Mouse (Mus musculus) hindbrain, embryonic 16.5 days (tissue): ENCODE measurements around the gene Glg1. TPM values are rescaled to one million over a fixed set of nuclear protein-coding genes. Genes with fewer than 3 reads are reported as not detected.
"Not testable (repeated sequence)": the region's sequence is repeated elsewhere in the genome, so short reads cannot be mapped to it uniquely, and the experiment has no call there.

ENCODE experiments used
- ATAC-seq: fragments of 200-750 bp; cut with Nextera tagmentation; 2 replicates; pipeline ENCODE4 v1.8.0; 2017; ENCODE audit warnings: moderate TSS enrichment, moderate library complexity
- H3K27ac ChIP-seq: fragments of 300-500 bp; sonication (generic); 2 replicates; pipeline ENCODE4 v1.5.1; 2014; ENCODE audit warnings: low read depth, mild to moderate bottlenecking, control low read depth, low read length, moderate library complexity
- H3K27me3 ChIP-seq: fragments of 300-500 bp; sonication (generic); replicated peaks from 2 replicates; pipeline ENCODE4 v1.6.1; 2014; ENCODE audit warnings: low read length; ENCODE audit not compliant: control insufficient read depth, insufficient read depth
- H3K36me3 ChIP-seq: fragments of 300-500 bp; sonication (generic); 2 replicates; pipeline ENCODE4 v1.6.1; 2014; ENCODE audit warnings: mild to moderate bottlenecking, low read length, moderate library complexity, mixed read lengths; ENCODE audit not compliant: control insufficient read depth, insufficient read depth
- H3K4me1 ChIP-seq: fragments of 300-500 bp; sonication (generic); 2 replicates; pipeline ENCODE4 v1.6.1; 2014; ENCODE audit warnings: low read depth, low read length; ENCODE audit not compliant: control insufficient read depth, insufficient read depth
- H3K4me2 ChIP-seq: fragments of 300-500 bp; sonication (generic); 2 replicates; pipeline ENCODE4 v1.6.1; 2014; ENCODE audit warnings: mild to moderate bottlenecking, low read length, control low read depth, moderate library complexity
- H3K4me3 ChIP-seq: fragments of 300-500 bp; sonication (generic); 2 replicates; pipeline ENCODE4 v1.5.1; 2014; ENCODE audit warnings: mild to moderate bottlenecking, low read length, control low read depth, moderate library complexity
- H3K9ac ChIP-seq: fragments of 300-500 bp; sonication (generic); 2 replicates; pipeline ENCODE4 v1.6.1; 2014; ENCODE audit warnings: low read depth, mild to moderate bottlenecking, control low read depth, low read length, moderate library complexity
- H3K9me3 ChIP-seq: fragments of 300-500 bp; sonication (generic); 2 replicates; pipeline ENCODE4 v1.6.1; 2014; ENCODE audit warnings: mild to moderate bottlenecking, low read length, moderate library complexity; ENCODE audit not compliant: control insufficient read depth
- WGBS: fragments of 180-500 bp; shearing (Covaris S2); extraction: QIAGEN DNeasy Blood & Tissue Kit; methylation state at CpG from one replicate; pipeline ENCODE4 v1.1.7; 2014; 5-methylcytosine and 5-hydroxymethylcytosine counted together
- polyA plus RNA-seq: library from polyadenylated mRNA; unstranded; fragments of >200 nt; fragmentation: Nextera tagmentation; extraction: Ambion mirVana; gene quantifications from 2 replicates; pipeline ENCODE4 v1.2.1, GENCODE M21; 2015

Glg1 gene
- polyA plus RNA-seq, 1 experiment from 2014 or later = 58.1 TPM

DNA sequence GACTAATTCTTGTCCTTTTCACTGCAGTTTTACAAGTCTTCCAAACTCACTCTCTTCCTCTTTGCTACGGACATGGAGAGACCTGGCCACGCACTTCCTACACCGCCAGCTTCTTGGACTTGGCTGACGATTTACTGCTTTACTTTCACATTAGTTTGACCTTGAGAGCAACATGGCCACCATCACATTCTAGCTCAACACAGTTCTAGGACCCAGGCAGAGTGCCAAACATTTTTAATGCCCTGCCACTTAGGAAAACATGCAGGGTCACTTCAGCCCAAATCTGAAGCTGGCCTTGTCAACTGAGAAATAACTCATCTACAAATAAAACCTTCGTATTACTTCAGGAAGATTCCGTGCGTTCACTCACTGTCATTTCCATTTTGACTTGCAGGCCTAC, 32.7 kb upstream of the Glg1 start:
- Histone ChIP-seq H3K9ac (no peak overlapping the region), H3K4me1 (no peaks in the 10 kb centered on the region), H3K36me3 (peaks cover 21% of the 10 kb centered on the region), H3K9me3 (no peaks in the 10 kb centered on the region), H3K4me2 (no peak overlapping the region), H3K27me3 (no peaks in the 10 kb centered on the region), H3K4me3 (no peak overlapping the region), H3K27ac (no peak overlapping the region)
- WGBS = 95% methylated on average over 7 of the region's 7 CpGs
- no peak for ATAC-seq

- peaks cover 26% of the 10 kb centered on the region for H3K36me3 ChIP-seq
- 96% methylated on average over 7 of the region's 7 CpGs for WGBS
- ATAC-seq = no peak
Measured at GRCm38 (mm10) chr8:111290586-111290985, 31.6 kb upstream of the Glg1 start.

GRCm38 (mm10) chr8:111285603-111286002, 26.6 kb upstream of the Glg1 start:
- ATAC-seq = no peak
- Histone ChIP-seq H3K4me1 (no peaks in the 10 kb centered on the region), H3K4me2 (no peak overlapping the region), H3K4me3 (no peak overlapping the region), H3K36me3 (peaks cover 32% of the 10 kb centered on the region), H3K27me3 (no peaks in the 10 kb centered on the region), H3K9me3 (no peaks in the 10 kb centered on the region), H3K27ac (no peak overlapping the region), H3K9ac (no peak overlapping the region)
- WGBS = 92% methylated on average over 4 of the region's 4 CpGs

More at GRCm38 (mm10) chr8:111290586-111290985, 31.6 kb upstream of the Glg1 start:
- Histone ChIP-seq H3K27ac (no peak overlapping the region), H3K4me2 (no peak overlapping the region), H3K27me3 (no peaks in the 10 kb centered on the region), H3K9me3 (no peaks in the 10 kb centered on the region), H3K4me3 (no peak overlapping the region), H3K9ac (no peak overlapping the region), H3K4me1 (no peaks in the 10 kb centered on the region)

DNA sequence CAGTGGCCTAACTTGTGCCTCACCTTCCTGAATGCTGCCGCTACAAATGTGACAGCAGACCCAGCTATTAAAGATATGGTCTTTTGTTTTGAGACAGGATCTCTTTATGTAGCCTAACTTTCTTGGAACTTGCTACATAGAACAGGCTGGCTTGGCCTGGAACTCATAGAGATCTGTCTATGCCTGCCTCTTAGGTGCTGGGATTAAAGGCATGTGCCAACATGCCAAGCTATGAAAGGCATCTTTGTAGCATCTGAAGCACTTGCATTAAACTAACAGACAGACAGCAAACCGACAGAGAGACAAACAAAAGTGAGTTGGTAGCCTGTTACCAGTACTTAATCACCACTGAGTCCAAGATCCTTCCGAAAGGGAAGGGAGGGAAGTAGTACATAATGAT, 23.1 kb upstream of the Glg1 start:
- no peak overlapping the region for H3K27ac ChIP-seq
- 86% methylated on average over 3 of the region's 3 CpGs for WGBS
- ATAC-seq = no peak
- no peaks in the 10 kb centered on the region for H3K4me1 ChIP-seq
- no peak overlapping the region for H3K4me2 ChIP-seq
- H3K9me3 ChIP-seq = no peaks in the 10 kb centered on the region
- no peaks in the 10 kb centered on the region for H3K27me3 ChIP-seq
- no peak overlapping the region for H3K9ac ChIP-seq
- no peak overlapping the region for H3K4me3 ChIP-seq
- H3K36me3 ChIP-seq = peaks cover 41% of the 10 kb centered on the region

DNA sequence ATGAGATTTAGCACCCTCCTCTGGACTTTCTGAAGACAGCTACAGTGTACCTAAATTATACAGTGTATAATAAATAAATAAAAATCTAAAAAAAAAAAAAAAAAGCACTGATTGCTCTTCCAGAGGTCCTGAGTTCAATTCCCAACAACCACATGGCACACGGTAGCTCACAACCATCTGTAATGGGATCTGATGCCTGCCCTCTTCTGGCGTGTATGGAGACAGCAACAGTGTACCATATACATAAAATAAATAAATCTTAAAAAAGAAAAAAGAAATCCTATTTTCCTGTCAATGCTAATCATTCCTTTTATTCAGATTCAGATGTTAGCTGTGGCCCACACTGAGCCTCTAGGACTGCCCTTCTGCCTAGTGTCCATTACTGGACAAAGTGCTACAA, 9.3 kb upstream of the Glg1 start:
- Histone ChIP-seq H3K4me3 (no peak overlapping the region), H3K4me1 (no peaks in the 10 kb centered on the region), H3K27me3 (no peaks in the 10 kb centered on the region), H3K27ac (no peak overlapping the region), H3K36me3 (0 out of 2 replicates have a peak, but pooled peaks cover 1% of the 10 kb centered on the region), H3K4me2 (no peak overlapping the region), H3K9ac (no peak overlapping the region), H3K9me3 (peaks cover 4% of the 10 kb centered on the region)
- ATAC-seq = no peak
- 80% methylated on average over 2 of the region's 2 CpGs for WGBS

- not testable (repeated sequence) for H3K27me3 ChIP-seq, H3K36me3 ChIP-seq, H3K4me3 ChIP-seq, H3K9ac ChIP-seq, H3K4me1 ChIP-seq, H3K4me2 ChIP-seq, ATAC-seq, H3K27ac ChIP-seq, H3K9me3 ChIP-seq
- WGBS = 76% methylated on average over 7 of the region's 7 CpGs
Measured at GRCm38 (mm10) chr8:111266161-111266560, 7.1 kb upstream of the Glg1 start.

DNA sequence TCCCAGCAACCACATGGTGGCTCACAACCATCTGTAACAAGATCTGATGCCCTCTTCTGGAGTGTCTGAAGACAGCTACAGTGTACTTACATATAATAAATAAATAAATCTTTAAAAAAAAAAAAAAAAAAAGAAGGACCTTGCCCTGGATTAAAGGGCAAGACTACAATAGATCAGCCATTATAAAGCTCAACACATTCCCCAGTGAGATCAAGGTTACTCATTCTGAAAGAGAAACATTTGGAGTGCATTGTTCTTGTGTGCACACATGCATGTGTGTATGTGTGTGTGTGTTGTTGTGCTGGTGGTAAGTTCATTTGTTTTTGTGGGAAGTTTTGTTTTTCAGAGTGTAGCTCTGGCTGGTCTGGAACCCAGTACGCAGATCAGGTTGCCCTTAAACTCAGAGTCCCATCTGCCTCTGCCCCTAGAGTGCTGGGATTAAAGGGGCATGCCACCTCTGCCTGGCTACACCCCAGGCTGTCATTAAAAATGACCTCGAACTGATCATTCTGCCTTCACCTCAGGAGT, 5.7 kb upstream of the Glg1 start:
- no peaks in the 10 kb centered on the region for H3K4me1 ChIP-seq
- H3K4me2 ChIP-seq = no peak overlapping the region
- no peak overlapping the region for H3K4me3 ChIP-seq
- ATAC-seq = no peak
- no peak overlapping the region for H3K27ac ChIP-seq
- H3K9ac ChIP-seq = no peak overlapping the region
- WGBS = 73% methylated on average over 2 of the region's 2 CpGs
- H3K9me3 ChIP-seq = peaks cover 4% of the 10 kb centered on the region
- no peaks in the 10 kb centered on the region for H3K27me3 ChIP-seq
- H3K36me3 ChIP-seq = no peaks in the 10 kb centered on the region

DNA sequence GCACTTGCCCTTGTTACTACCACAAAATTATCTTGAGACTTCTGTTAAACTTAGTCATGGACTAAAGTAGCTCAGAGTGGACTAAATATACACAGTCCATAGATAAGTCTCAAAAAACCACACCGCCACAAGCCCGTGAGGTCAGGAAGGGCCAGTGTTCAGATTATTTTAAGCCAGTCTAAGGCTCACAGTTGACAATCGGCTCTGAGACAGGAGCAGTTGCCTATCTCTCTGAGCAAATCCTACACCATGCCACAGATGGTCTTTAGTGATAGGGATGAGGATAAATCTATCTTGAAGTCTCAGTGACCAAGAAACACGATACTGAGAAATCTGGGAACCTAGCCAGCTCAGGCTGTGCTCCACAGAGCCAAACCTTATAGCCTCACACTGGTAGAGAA, 3.0 kb upstream of the Glg1 start:
- WGBS = 79% methylated on average over 4 of the region's 4 CpGs
- Histone ChIP-seq H3K27me3 (no peaks in the 10 kb centered on the region), H3K9me3 (peaks cover 4% of the 10 kb centered on the region), H3K4me2 (no peak overlapping the region), H3K9ac (no peak overlapping the region), H3K4me3 (no peak overlapping the region), H3K4me1 (peaks cover 8% of the 10 kb centered on the region), H3K27ac (no peak overlapping the region), H3K36me3 (no peaks in the 10 kb centered on the region)
- ATAC-seq = no peak

DNA sequence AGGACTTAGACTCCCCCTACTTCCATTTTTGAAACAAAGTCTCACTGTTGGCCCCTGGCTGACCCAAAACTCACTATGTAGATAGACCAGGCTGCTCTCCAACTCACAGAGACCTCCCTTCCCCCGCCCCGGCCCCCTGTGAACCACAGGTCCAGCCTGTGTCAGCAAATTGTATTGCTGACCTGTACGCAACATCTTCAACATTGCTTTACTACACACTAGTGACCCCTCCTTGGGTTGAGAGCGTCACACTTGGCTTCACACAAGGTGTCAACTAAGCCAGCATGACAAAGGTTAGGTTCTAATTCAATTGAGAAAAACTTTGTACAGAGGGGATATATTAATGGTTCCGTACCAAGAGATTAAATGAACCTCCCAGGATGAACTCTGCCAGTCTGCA, 1.2 kb upstream of the Glg1 start:
- no peaks in the 10 kb centered on the region for H3K27me3 ChIP-seq
- H3K4me2 ChIP-seq = no peak overlapping the region
- no peaks in the 10 kb centered on the region for H3K36me3 ChIP-seq
- no peaks in the 10 kb centered on the region for H3K9me3 ChIP-seq
- ATAC-seq = no peak
- no peak overlapping the region for H3K4me3 ChIP-seq
- peaks cover 8% of the 10 kb centered on the region for H3K4me1 ChIP-seq
- no peak overlapping the region for H3K27ac ChIP-seq
- WGBS = 95% methylated on average over 5 of the region's 5 CpGs
- H3K9ac ChIP-seq = no peak overlapping the region

- no peak; the same call in 1 of the 2 replicates for ATAC-seq
- peaks cover 8% of the 10 kb centered on the region for H3K4me1 ChIP-seq
- 11% methylated on average over 13 of the region's 13 CpGs for WGBS
Measured at GRCm38 (mm10) chr8:111259408-111259741, 359 bp upstream of the Glg1 start.

More at GRCm38 (mm10) chr8:111259408-111259741, 359 bp upstream of the Glg1 start:
- H3K4me3 ChIP-seq = peak overlapping the region; percentile 92
- no peaks in the 10 kb centered on the region for H3K9me3 ChIP-seq
- H3K27ac ChIP-seq = peak overlapping the region; percentile 99
- no peaks in the 10 kb centered on the region for H3K27me3 ChIP-seq
- H3K36me3 ChIP-seq = no peaks in the 10 kb centered on the region
- H3K4me2 ChIP-seq = peak overlapping the region; percentile 63
- H3K9ac ChIP-seq = peak overlapping the region; percentile 97
